Mouse (Mus musculus): Measurements from ENCODE around the gene Tmod1. TPM values are rescaled to one million over a fixed set of nuclear protein-coding genes. Genes with fewer than 3 reads are reported as not detected.

Tmod1 gene
- polyA plus RNA-seq, 1 experiment from 2014 or later = 220 TPM

- no peak overlapping the region for H3K4me2 ChIP-seq (ENCODE audit: low read length)
- WGBS = 33% methylated on average over 7 of the region's 7 CpGs
- no peaks in the 10 kb centered on the region for H3K9me3 ChIP-seq (ENCODE audit: control insufficient read depth, low read length)
- H3K36me3 ChIP-seq (ENCODE audit: control insufficient read depth, insufficient read depth, low read length) = 0 out of 2 replicates have a peak, but pooled peaks cover 2% of the 10 kb centered on the region
- H3K27me3 ChIP-seq (ENCODE audit: control insufficient read depth, insufficient read depth, low read length) = no peaks in the 10 kb centered on the region
- ATAC-seq (ENCODE audit: insufficient number of reproducible peaks, insufficient read depth, low FRiP score, low read depth) = no peak
- H3K27ac ChIP-seq (replicated peaks in 1 of 2; ENCODE audit: control insufficient read depth in 1 of 2, insufficient read depth in 1 of 2, low read depth in 2 of 2, low read length in 2 of 2) = no peak overlapping the region
- peaks cover 6 to 13% of the 10 kb centered on the region in 2 experiments; a peak in 3 of 4 replicates for H3K4me1 ChIP-seq (ENCODE audit: control insufficient read depth in 2 of 2, insufficient read depth in 2 of 2, low read length in 2 of 2)
- H3K4me3 ChIP-seq (ENCODE audit: control insufficient read depth in 1 of 2, insufficient read depth in 1 of 2, low read depth in 1 of 2, low read length in 2 of 2) = no peak overlapping the region
- H3K9ac ChIP-seq (ENCODE audit: low read length) = no peak overlapping the region
These were observed 12.8 kb upstream of the Tmod1 start for GRCm38 (mm10) chr4:46025893-46026292.

GRCm38 (mm10) chr4:46028224-46028623 lies 10.5 kb upstream of the Tmod1 start:
- no peaks in the 10 kb centered on the region for H3K36me3 ChIP-seq (ENCODE audit: control insufficient read depth, insufficient read depth, low read length)
- no peaks in the 10 kb centered on the region for H3K9me3 ChIP-seq (ENCODE audit: control insufficient read depth, low read length)
- H3K4me1 ChIP-seq (ENCODE audit: control insufficient read depth in 2 of 2, insufficient read depth in 2 of 2, low read length in 2 of 2) = peaks cover 10 to 19% of the 10 kb centered on the region in 2 experiments
- no peaks in the 10 kb centered on the region for H3K27me3 ChIP-seq (ENCODE audit: control insufficient read depth, insufficient read depth, low read length)
- H3K27ac ChIP-seq (replicated peaks in 1 of 2; ENCODE audit: control insufficient read depth in 1 of 2, insufficient read depth in 1 of 2, low read depth in 2 of 2, low read length in 2 of 2) = 0 out of 4 replicates have a peak overlapping the region, but pooled peaks of 1 of the 2 experiments have one; percentile 4
- no peak overlapping the region for H3K4me3 ChIP-seq (ENCODE audit: control insufficient read depth in 1 of 2, insufficient read depth in 1 of 2, low read depth in 1 of 2, low read length in 2 of 2)
- H3K4me2 ChIP-seq (ENCODE audit: low read length) = no peak overlapping the region
- no peak for ATAC-seq (ENCODE audit: insufficient number of reproducible peaks, insufficient read depth, low FRiP score, low read depth)
- no peak overlapping the region for H3K9ac ChIP-seq (ENCODE audit: low read length)
- 62% methylated on average over 6 of the region's 6 CpGs for WGBS

- Histone ChIP-seq H3K27ac (replicated peaks in 1 of 2; ENCODE audit: control insufficient read depth in 1 of 2, insufficient read depth in 1 of 2, low read depth in 2 of 2, low read length in 2 of 2) (no peak overlapping the region), H3K27me3 (ENCODE audit: control insufficient read depth, insufficient read depth, low read length) (no peaks in the 10 kb centered on the region), H3K36me3 (ENCODE audit: control insufficient read depth, insufficient read depth, low read length) (no peaks in the 10 kb centered on the region), H3K4me3 (ENCODE audit: control insufficient read depth in 1 of 2, insufficient read depth in 1 of 2, low read depth in 1 of 2, low read length in 2 of 2) (no peak overlapping the region), H3K9me3 (ENCODE audit: control insufficient read depth, low read length) (no peaks in the 10 kb centered on the region), H3K4me1 (ENCODE audit: control insufficient read depth in 2 of 2, insufficient read depth in 2 of 2, low read length in 2 of 2) (peaks cover 13 to 22% of the 10 kb centered on the region in 2 experiments), H3K9ac (ENCODE audit: low read length) (no peak overlapping the region), H3K4me2 (ENCODE audit: low read length) (no peak overlapping the region)
- 81% methylated on average over 4 of the region's 4 CpGs for WGBS
- no peak for ATAC-seq (ENCODE audit: insufficient number of reproducible peaks, insufficient read depth, low FRiP score, low read depth)
These were observed 10.0 kb upstream of the Tmod1 start for GRCm38 (mm10) chr4:46028781-46029180.

- Histone ChIP-seq H3K27ac (replicated peaks in 1 of 2; ENCODE audit: control insufficient read depth in 1 of 2, insufficient read depth in 1 of 2, low read depth in 2 of 2, low read length in 2 of 2) (no peak overlapping the region), H3K9me3 (ENCODE audit: control insufficient read depth, low read length) (no peaks in the 10 kb centered on the region), H3K4me2 (ENCODE audit: low read length) (no peak overlapping the region), H3K9ac (ENCODE audit: low read length) (no peak overlapping the region), H3K4me1 (ENCODE audit: control insufficient read depth in 2 of 2, insufficient read depth in 2 of 2, low read length in 2 of 2) (peaks cover 15 to 22% of the 10 kb centered on the region in 2 experiments), H3K27me3 (ENCODE audit: control insufficient read depth, insufficient read depth, low read length) (no peaks in the 10 kb centered on the region), H3K4me3 (ENCODE audit: control insufficient read depth in 1 of 2, insufficient read depth in 1 of 2, low read depth in 1 of 2, low read length in 2 of 2) (no peak overlapping the region), H3K36me3 (ENCODE audit: control insufficient read depth, insufficient read depth, low read length) (no peaks in the 10 kb centered on the region; the same call in 1 of the 2 replicates)
- WGBS = 34% methylated on average over 9 of the region's 9 CpGs
- ATAC-seq (ENCODE audit: insufficient number of reproducible peaks, insufficient read depth, low FRiP score, low read depth) = no peak
These were observed 9.2 kb upstream of the Tmod1 start for GRCm38 (mm10) chr4:46029552-46029951.

- WGBS = 19% methylated on average over 9 of the region's 9 CpGs
- Histone ChIP-seq H3K9me3 (ENCODE audit: control insufficient read depth, low read length) (no peaks in the 10 kb centered on the region), H3K4me1 (ENCODE audit: control insufficient read depth in 2 of 2, insufficient read depth in 2 of 2, low read length in 2 of 2) (peaks cover 15 to 22% of the 10 kb centered on the region in 2 experiments), H3K4me3 (ENCODE audit: control insufficient read depth in 1 of 2, insufficient read depth in 1 of 2, low read depth in 1 of 2, low read length in 2 of 2) (peak overlapping the region in 1 of 2 experiments; percentile 9; a peak in 1 of 4 replicates), H3K36me3 (ENCODE audit: control insufficient read depth, insufficient read depth, low read length) (no peaks in the 10 kb centered on the region; the same call in none of the 2 replicates), H3K9ac (ENCODE audit: low read length) (peak overlapping the region; percentile 61; the same call in 1 of the 2 replicates), H3K27ac (replicated peaks in 1 of 2; ENCODE audit: control insufficient read depth in 1 of 2, insufficient read depth in 1 of 2, low read depth in 2 of 2, low read length in 2 of 2) (peak overlapping the region; percentile 81 to 88), H3K27me3 (ENCODE audit: control insufficient read depth, insufficient read depth, low read length) (no peaks in the 10 kb centered on the region), H3K4me2 (ENCODE audit: low read length) (peak overlapping the region; percentile 58)
- peak; percentile 52; the same call in 1 of the 2 replicates for ATAC-seq (ENCODE audit: insufficient number of reproducible peaks, insufficient read depth, low FRiP score, low read depth)
These were observed 6.3 kb upstream of the Tmod1 start for GRCm38 (mm10) chr4:46032448-46032847.

GRCm38 (mm10) chr4:46033197-46033596 lies 5.5 kb upstream of the Tmod1 start:
- WGBS = 18% methylated on average over 2 of the region's 2 CpGs
- Histone ChIP-seq H3K9me3 (ENCODE audit: control insufficient read depth, low read length) (no peaks in the 10 kb centered on the region), H3K4me2 (ENCODE audit: low read length) (peak overlapping the region; percentile 58), H3K27ac (replicated peaks in 1 of 2; ENCODE audit: control insufficient read depth in 1 of 2, insufficient read depth in 1 of 2, low read depth in 2 of 2, low read length in 2 of 2) (peak overlapping the region; percentile 24 to 88), H3K27me3 (ENCODE audit: control insufficient read depth, insufficient read depth, low read length) (no peaks in the 10 kb centered on the region), H3K4me1 (ENCODE audit: control insufficient read depth in 2 of 2, insufficient read depth in 2 of 2, low read length in 2 of 2) (peaks cover 15 to 23% of the 10 kb centered on the region in 2 experiments), H3K4me3 (ENCODE audit: control insufficient read depth in 1 of 2, insufficient read depth in 1 of 2, low read depth in 1 of 2, low read length in 2 of 2) (no peak overlapping the region), H3K9ac (ENCODE audit: low read length) (peak overlapping the region; percentile 61; the same call in 1 of the 2 replicates), H3K36me3 (ENCODE audit: control insufficient read depth, insufficient read depth, low read length) (no peaks in the 10 kb centered on the region; the same call in none of the 2 replicates)
- ATAC-seq (ENCODE audit: insufficient number of reproducible peaks, insufficient read depth, low FRiP score, low read depth) = peak; percentile 83

GRCm38 (mm10) chr4:46038591-46038891 lies 194 bp upstream of the Tmod1 start:
- Histone ChIP-seq H3K4me1 (ENCODE audit: control insufficient read depth in 2 of 2, insufficient read depth in 2 of 2, low read length in 2 of 2) (peaks cover 31 to 34% of the 10 kb centered on the region in 2 experiments), H3K9ac (ENCODE audit: low read length) (peak overlapping the region; percentile 99), H3K9me3 (ENCODE audit: control insufficient read depth, low read length) (no peaks in the 10 kb centered on the region), H3K4me2 (ENCODE audit: low read length) (peak overlapping the region; percentile 77), H3K4me3 (ENCODE audit: control insufficient read depth in 1 of 2, insufficient read depth in 1 of 2, low read depth in 1 of 2, low read length in 2 of 2) (peak overlapping the region; percentile 53 to 87), H3K27me3 (ENCODE audit: control insufficient read depth, insufficient read depth, low read length) (no peaks in the 10 kb centered on the region), H3K36me3 (ENCODE audit: control insufficient read depth, insufficient read depth, low read length) (no peaks in the 10 kb centered on the region; the same call in none of the 2 replicates), H3K27ac (replicated peaks in 1 of 2; ENCODE audit: control insufficient read depth in 1 of 2, insufficient read depth in 1 of 2, low read depth in 2 of 2, low read length in 2 of 2) (peak overlapping the region; percentile 92)
- no peak for ATAC-seq (ENCODE audit: insufficient number of reproducible peaks, insufficient read depth, low FRiP score, low read depth)
- 8% methylated on average over 12 of the region's 12 CpGs for WGBS

GRCm38 (mm10) chr4:46039899-46040298 lies 1.2 kb downstream of the Tmod1 start:
- Histone ChIP-seq H3K36me3 (ENCODE audit: control insufficient read depth, insufficient read depth, low read length) (peaks cover 3% of the 10 kb centered on the region; the same call in 1 of the 2 replicates), H3K4me1 (ENCODE audit: control insufficient read depth in 2 of 2, insufficient read depth in 2 of 2, low read length in 2 of 2) (peaks cover 32 to 45% of the 10 kb centered on the region in 2 experiments), H3K9me3 (ENCODE audit: control insufficient read depth, low read length) (no peaks in the 10 kb centered on the region), H3K27me3 (ENCODE audit: control insufficient read depth, insufficient read depth, low read length) (no peaks in the 10 kb centered on the region), H3K9ac (ENCODE audit: low read length) (peak overlapping the region; percentile 99), H3K4me2 (ENCODE audit: low read length) (peak overlapping the region; percentile 77), H3K4me3 (ENCODE audit: control insufficient read depth in 1 of 2, insufficient read depth in 1 of 2, low read depth in 1 of 2, low read length in 2 of 2) (peak overlapping the region; percentile 53 to 87), H3K27ac (replicated peaks in 1 of 2; ENCODE audit: control insufficient read depth in 1 of 2, insufficient read depth in 1 of 2, low read depth in 2 of 2, low read length in 2 of 2) (peak overlapping the region; percentile 92 to 99)
- ATAC-seq (ENCODE audit: insufficient number of reproducible peaks, insufficient read depth, low FRiP score, low read depth) = no peak
- WGBS = 8% methylated on average over 6 of the region's 6 CpGs

Measured in heart, embryonic 14.5 days (tissue).